Mouse (Mus musculus) stomach, adult 2 months (tissue): ENCODE measurements around the gene Ccndbp1. TPM values are rescaled to one million over a fixed set of nuclear protein-coding genes. Genes with fewer than 3 reads are reported as not detected.

Experiments used
- polyA plus RNA-seq: library from polyadenylated mRNA; depleted of rRNA; stranded (reverse); fragments of >200 nt; gene quantifications from 2 replicates; pipeline ENCODE4 v1.2.3, GENCODE M21; 2012; rRNA removed

Ccndbp1 gene
- polyA plus RNA-seq, result 3.7 and 4.2 TPM in 2 replicates

DNA sequence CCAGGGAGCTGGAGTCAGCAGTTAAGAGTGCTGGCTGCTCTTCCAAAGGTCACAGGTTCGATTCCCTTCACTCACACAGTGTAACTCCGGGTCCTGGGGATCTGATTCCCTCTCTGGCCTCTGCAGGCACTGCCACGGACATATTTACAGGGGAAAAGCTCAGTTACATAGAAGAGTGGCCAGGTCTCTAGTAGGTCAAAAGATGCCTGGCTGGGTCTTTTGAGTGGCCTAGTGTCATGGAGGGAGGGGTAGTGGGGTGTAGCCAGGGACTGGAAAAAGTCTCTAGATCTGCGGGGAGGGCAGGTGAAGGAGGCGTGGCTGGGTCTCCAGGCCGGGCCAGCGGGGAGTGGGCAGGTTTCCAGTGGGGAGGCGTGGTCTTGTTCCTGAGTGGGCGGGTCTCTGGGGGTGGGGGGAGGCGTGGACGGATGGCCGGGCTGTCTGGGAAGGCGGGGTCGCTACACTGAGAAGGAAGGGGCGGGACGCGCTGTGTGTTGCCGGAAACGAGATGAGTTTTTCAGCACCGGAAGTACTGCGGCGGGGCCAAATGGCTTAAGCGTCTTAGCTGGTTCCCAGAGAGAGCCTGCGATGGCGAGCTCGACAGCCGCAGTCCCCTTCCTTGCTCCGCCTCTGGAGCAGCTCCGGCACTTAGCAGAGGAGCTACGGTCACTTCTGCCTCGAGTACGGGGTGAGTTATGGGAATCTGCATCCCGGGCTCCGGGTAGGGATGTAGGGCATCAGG is at the start of gene Ccndbp1:
TSS of gene Ccndbp1 (plus strand) at position 479 of the 739 bp plus-strand sequence.

GRCm38 (mm10) chr2:120970559-120971080 is 37.6 kb upstream of the Ccndbp1 start, which contains the start of gene Ubr1:
TSS of gene Ubr1 (minus strand) at chr2:120970715.

GRCm38 (mm10) chr2:120976990-120977925 is 30.9 kb upstream of the Ccndbp1 start, which contains the start of gene Tmem62:
TSS of gene Tmem62 (plus strand) at chr2:120977017.

GRCm38 (mm10) chr2:121036733-121037341 is 28.6 kb downstream of the Ccndbp1 start, which contains the start of gene Epb42:
TSS of gene Epb42 (minus strand) at chr2:121037072.

Other genes with a start within 250 kb of the Ccndbp1 start
- gene Cdan1, start 158.3 kb upstream of the Ccndbp1 start, polyA plus RNA-seq, result 4.7 and 8.0 TPM in 2 replicates
- gene Ttbk2, start 157.8 kb upstream of the Ccndbp1 start, polyA plus RNA-seq, result 0.39 and 0.85 TPM in 2 replicates
- gene Ubr1, start 37.7 kb upstream of the Ccndbp1 start, polyA plus RNA-seq, result 6.2 and 10.6 TPM in 2 replicates
- 4.8 and 5.8 TPM in 2 replicates for gene Tmem62, start 31.4 kb upstream of the Ccndbp1 start, polyA plus RNA-seq
- 0.08 TPM in 1 of 2 replicates, not detected in the other for gene Epb42, start 28.7 kb downstream of the Ccndbp1 start, polyA plus RNA-seq
- 0.43 and 0.76 TPM in 2 replicates for gene Tgm5, start 77.4 kb downstream of the Ccndbp1 start, polyA plus RNA-seq
- 0.03 TPM in 1 of 2 replicates, not detected in the other for gene Tgm7, start 101.4 kb downstream of the Ccndbp1 start, polyA plus RNA-seq
- gene Adal, start 132.0 kb downstream of the Ccndbp1 start, polyA plus RNA-seq, result 1.00 and 1.4 TPM in 2 replicates
- gene Lcmt2, start 132.2 kb downstream of the Ccndbp1 start, polyA plus RNA-seq, result 6.1 and 8.3 TPM in 2 replicates
- gene Tubgcp4, start 162.3 kb downstream of the Ccndbp1 start, polyA plus RNA-seq, result 8.8 and 11.5 TPM in 2 replicates
- gene Zscan29, start 162.7 kb downstream of the Ccndbp1 start, polyA plus RNA-seq, result 0.63 and 0.77 TPM in 2 replicates